Mouse (Mus musculus) bone marrow macrophage, adult 2 months (primary cell): Measurements from ENCODE around the gene Aff1. TPM values are rescaled to one million over a fixed set of nuclear protein-coding genes. Genes with fewer than 3 reads are reported as not detected.

ENCODE experiments used
- H3K27ac ChIP-seq: 2 replicates; pipeline ENCODE4 v1.5.1; 2012; ENCODE audit warnings: low read depth, low read length; ENCODE audit not compliant: insufficient read depth
- H3K4me1 ChIP-seq: 2 replicates; pipeline ENCODE4 v1.6.1; 2012; ENCODE audit warnings: low read length; ENCODE audit not compliant: control insufficient read depth, insufficient read depth
- H3K4me3 ChIP-seq: 2 replicates; pipeline ENCODE4 v1.5.1; 2012; ENCODE audit warnings: mild to moderate bottlenecking, low read length, moderate library complexity; ENCODE audit not compliant: insufficient read depth
- CTCF ChIP-seq: IDR thresholded peaks from 2 replicates; pipeline ENCODE4 v1.5.1; 2012; ENCODE audit warnings: low read depth, mild to moderate bottlenecking, low read length, moderate library complexity
- POLR2A ChIP-seq: IDR thresholded peaks from 2 replicates; pipeline ENCODE4 v1.6.1; 2012; ENCODE audit warnings: mild to moderate bottlenecking, low read depth, low read length, borderline replicate concordance
- polyA plus RNA-seq: library from polyadenylated mRNA; stranded (reverse); fragments of >200 nt; gene quantifications from 2 replicates; pipeline ENCODE4 v1.2.4, GENCODE M21; 2012; ENCODE audit not compliant: missing spikeins, insufficient read depth, insufficient read length

The Aff1 gene
- polyA plus RNA-seq, 1 experiment: 45.3 TPM

GRCm38 (mm10) chr5:103755135-103755487 lies 62.9 kb downstream of the Aff1 start:
- Histone ChIP-seq H3K27ac (peak overlapping the region; percentile 99), H3K4me3 (peak overlapping the region; percentile 96), H3K4me1 (peaks cover 48% of the 10 kb centered on the region)
- TF ChIP-seq POLR2A (no peak), CTCF (no peak)

- TF ChIP-seq CTCF (no peak), POLR2A (no peak)
- peak overlapping the region; percentile 12; the same call in 1 of the 2 replicates for H3K4me3 ChIP-seq
- peak overlapping the region; percentile 23 for H3K27ac ChIP-seq
- peaks cover 50% of the 10 kb centered on the region for H3K4me1 ChIP-seq
Measured at GRCm38 (mm10) chr5:103756231-103756714, 64.1 kb downstream of the Aff1 start.

- H3K27ac ChIP-seq: no peak overlapping the region
- peaks cover 65% of the 10 kb centered on the region for H3K4me1 ChIP-seq
- TF ChIP-seq CTCF: no peak
- TF ChIP-seq POLR2A: no peak
Measured at GRCm38 (mm10) chr5:103758491-103758890, 66.3 kb downstream of the Aff1 start.

GRCm38 (mm10) chr5:103759489-103760424 lies 67.6 kb downstream of the Aff1 start:
- peak overlapping the region; percentile 87 for H3K27ac ChIP-seq
- peaks cover 67% of the 10 kb centered on the region for H3K4me1 ChIP-seq
- TF ChIP-seq CTCF: no peak
- no peak for TF ChIP-seq POLR2A

More at GRCm38 (mm10) chr5:103758491-103758890, 66.3 kb downstream of the Aff1 start:
- no peak overlapping the region for H3K4me3 ChIP-seq

GRCm38 (mm10) chr5:103760425-103761131 lies 68.4 kb downstream of the Aff1 start:
- peak overlapping the region; percentile 59 for H3K4me3 ChIP-seq
- TF ChIP-seq POLR2A (no peak), CTCF (no peak)
- peaks cover 66% of the 10 kb centered on the region for H3K4me1 ChIP-seq
- peak overlapping the region; percentile 87 for H3K27ac ChIP-seq

More at GRCm38 (mm10) chr5:103759489-103760424, 67.6 kb downstream of the Aff1 start:
- H3K4me3 ChIP-seq: peak overlapping the region; percentile 59

GRCm38 (mm10) chr5:103761754-103762153 lies 69.6 kb downstream of the Aff1 start:
- peaks cover 61% of the 10 kb centered on the region for H3K4me1 ChIP-seq
- TF ChIP-seq CTCF (no peak), POLR2A (no peak)
- no peak overlapping the region for H3K27ac ChIP-seq
- no peak overlapping the region for H3K4me3 ChIP-seq

- TF ChIP-seq CTCF (no peak), POLR2A (no peak)
- H3K27ac ChIP-seq: peak overlapping the region; percentile 66
- H3K4me1 ChIP-seq: peaks cover 59% of the 10 kb centered on the region
- no peak overlapping the region for H3K4me3 ChIP-seq
Measured at GRCm38 (mm10) chr5:103762850-103763254, 70.7 kb downstream of the Aff1 start.

GRCm38 (mm10) chr5:103765356-103765755 lies 73.2 kb downstream of the Aff1 start:
- Histone ChIP-seq H3K4me3 (no peak overlapping the region), H3K27ac (no peak overlapping the region), H3K4me1 (peaks cover 38% of the 10 kb centered on the region)
- TF ChIP-seq POLR2A: no peak

GRCm38 (mm10) chr5:103765758-103766431 lies 73.7 kb downstream of the Aff1 start:
- no peak overlapping the region for H3K27ac ChIP-seq
- H3K4me3 ChIP-seq: no peak overlapping the region
- peaks cover 36% of the 10 kb centered on the region for H3K4me1 ChIP-seq
- TF ChIP-seq POLR2A (no peak), CTCF (no peak)

- peaks cover 40% of the 10 kb centered on the region for H3K4me1 ChIP-seq
- no peak overlapping the region for H3K4me3 ChIP-seq
- TF ChIP-seq POLR2A (no peak), CTCF (no peak)
- no peak overlapping the region; the same call in 1 of the 2 replicates for H3K27ac ChIP-seq
Measured at GRCm38 (mm10) chr5:103766432-103766815, 74.2 kb downstream of the Aff1 start.
